Mouse (Mus musculus): ENCODE measurements around the gene Cirbp.

DNA sequence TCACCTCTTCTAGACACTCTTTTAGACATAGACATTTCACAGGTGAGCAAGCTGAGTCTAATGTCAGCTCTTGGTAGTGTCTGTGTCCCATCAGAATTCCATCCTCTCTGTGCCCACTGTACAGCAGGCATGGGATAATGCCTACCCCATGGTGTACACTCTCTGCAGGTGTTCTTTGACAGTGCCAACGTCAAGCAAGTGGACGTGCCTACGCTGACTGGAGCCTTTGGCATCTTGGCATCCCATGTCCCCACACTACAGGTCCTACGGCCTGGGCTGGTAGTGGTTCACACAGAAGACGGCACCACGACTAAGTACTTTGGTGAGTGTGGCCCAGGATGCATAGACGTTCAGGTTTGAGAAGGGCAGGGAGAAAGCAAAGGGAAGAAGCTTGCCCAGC lies 22.1 kb upstream of the Cirbp start:
- TF ChIP-seq CTCF (IDR thresholded peaks at IDR 0.05; ENCODE audit: low read depth) (no peak), EP300 (IDR thresholded peaks at IDR 0.05; ENCODE audit: low read depth) (no peak)

All from liver, embryonic 14.5 days (tissue).